Mouse (Mus musculus) hindbrain, embryonic 10.5 days (tissue): ENCODE results near the gene Zfp683. TPM values are rescaled to one million over a fixed set of nuclear protein-coding genes. Genes with fewer than 3 reads are reported as not detected.
A peak's percentile ranks its signal among the peaks of the same experiment; 100 is the strongest.

Experiments used
- DNase-seq: peaks from one replicate; pipeline ENCODE4 v3.0.0-alpha.2; 2017; ENCODE audit warnings: low spot score
- H3K27ac ChIP-seq: fragments of 300-500 bp; sonication (generic); 2 replicates; pipeline ENCODE4 v1.5.1; 2016; ENCODE audit warnings: mild to moderate bottlenecking, moderate library complexity
- H3K27me3 ChIP-seq: fragments of 300-500 bp; sonication (generic); 2 replicates; pipeline ENCODE4 v1.6.1; 2016; ENCODE audit warnings: mild to moderate bottlenecking; ENCODE audit not compliant: poor library complexity, insufficient read depth, severe bottlenecking
- H3K36me3 ChIP-seq: fragments of 300-500 bp; sonication (generic); 2 replicates; pipeline ENCODE4 v1.6.1; 2016; ENCODE audit warnings: mild to moderate bottlenecking, moderate library complexity
- H3K4me1 ChIP-seq: fragments of 300-500 bp; sonication (generic); replicated peaks from 2 replicates; pipeline ENCODE4 v1.6.1; 2016; ENCODE audit warnings: mild to moderate bottlenecking
- H3K4me3 ChIP-seq: fragments of 300-500 bp; sonication (generic); 2 replicates; pipeline ENCODE4 v1.5.1; 2016; ENCODE audit warnings: mild to moderate bottlenecking, moderate library complexity
- H3K9me3 ChIP-seq: fragments of 300-500 bp; sonication (generic); 2 replicates; pipeline ENCODE4 v1.6.1; 2016; ENCODE audit warnings: mild to moderate bottlenecking, moderate library complexity
- WGBS: fragments of 180-500 bp; shearing (Covaris S2); methylation state at CpG from one replicate; pipeline ENCODE4 v1.1.7; 2016; 5-methylcytosine and 5-hydroxymethylcytosine counted together
- polyA plus RNA-seq: library from polyadenylated mRNA; unstranded; fragments of >200 nt; fragmentation: Nextera tagmentation; extraction: Ambion mirVana; gene quantifications from 2 replicates; pipeline ENCODE4 v1.2.1, GENCODE M21; 2016

Gene Zfp683
- polyA plus RNA-seq, 1 experiment from 2014 or later = not detected

DNA sequence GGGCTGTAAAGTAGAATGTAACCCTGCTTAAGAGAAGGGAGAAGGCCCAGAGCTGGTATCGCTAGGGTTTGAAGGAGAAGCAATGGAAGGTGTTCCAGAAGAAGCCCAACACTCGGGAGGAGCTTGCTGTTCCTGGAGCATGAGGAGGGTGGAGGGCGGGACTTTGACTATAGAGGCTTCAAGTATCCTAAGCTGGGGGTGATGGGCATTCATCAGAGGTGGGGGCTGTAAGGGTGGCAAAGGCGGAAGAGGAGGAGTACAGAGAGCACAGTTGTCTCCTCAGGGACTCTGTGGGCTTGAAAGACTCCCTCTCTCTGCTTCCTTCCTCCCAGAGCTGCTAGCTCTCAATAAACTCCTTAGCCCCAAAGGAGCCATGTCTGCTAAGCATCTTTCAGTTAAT is 46.6 kb downstream of the Zfp683 start:
- Histone ChIP-seq H3K4me1 (peaks cover 12% of the 10 kb centered on the region), H3K4me3 (no peak overlapping the region), H3K36me3 (no peaks in the 10 kb centered on the region), H3K9me3 (no peaks in the 10 kb centered on the region), H3K27me3 (no peaks in the 10 kb centered on the region), H3K27ac (no peak overlapping the region)
- no peak for DNase-seq
- 88% methylated on average over 4 of the region's 4 CpGs for whole genome bisulfite sequencing

DNA sequence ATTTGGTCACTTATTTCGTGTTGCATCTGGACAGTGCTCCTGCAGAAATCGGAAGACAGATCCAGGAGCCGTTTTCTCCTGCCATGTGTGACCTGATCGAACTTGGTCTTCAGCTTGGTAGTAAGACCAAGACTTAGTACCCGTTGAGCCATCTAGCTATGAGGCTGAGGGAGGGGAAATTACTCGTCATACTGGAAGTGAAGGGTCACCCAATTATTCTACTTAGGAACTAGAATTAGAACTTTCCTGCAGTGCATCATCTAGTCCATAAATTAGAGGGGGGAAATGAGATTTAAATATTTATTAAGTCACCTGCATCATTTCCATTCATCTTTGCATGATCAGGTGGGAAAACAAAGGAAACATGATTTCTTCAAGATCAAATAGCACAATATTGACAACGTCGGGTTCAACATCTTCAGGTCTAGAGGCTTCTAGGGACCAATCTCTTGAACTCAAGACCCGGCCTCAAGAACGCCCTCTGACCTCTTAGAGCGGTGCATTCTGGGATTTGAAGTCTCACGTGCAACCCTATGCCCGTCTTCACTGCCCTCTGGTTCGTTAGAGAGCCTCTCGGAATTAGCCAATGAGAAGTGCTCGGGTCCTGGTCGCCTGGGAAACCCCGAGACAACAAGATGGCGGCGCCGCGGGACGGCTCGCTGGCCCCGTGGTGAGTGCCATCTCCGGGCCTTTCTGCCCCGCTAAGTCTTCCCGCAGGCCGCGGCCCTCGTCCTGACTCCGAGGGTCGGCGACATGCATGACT is 48.5 kb downstream of the Zfp683 start, which contains the start of gene Ubxn11:
TSS of gene Ubxn11 (plus strand) at position 592 of the 763 bp plus-strand sequence.
- WGBS = 18% methylated on average over 34 of the region's 34 CpGs

DNA sequence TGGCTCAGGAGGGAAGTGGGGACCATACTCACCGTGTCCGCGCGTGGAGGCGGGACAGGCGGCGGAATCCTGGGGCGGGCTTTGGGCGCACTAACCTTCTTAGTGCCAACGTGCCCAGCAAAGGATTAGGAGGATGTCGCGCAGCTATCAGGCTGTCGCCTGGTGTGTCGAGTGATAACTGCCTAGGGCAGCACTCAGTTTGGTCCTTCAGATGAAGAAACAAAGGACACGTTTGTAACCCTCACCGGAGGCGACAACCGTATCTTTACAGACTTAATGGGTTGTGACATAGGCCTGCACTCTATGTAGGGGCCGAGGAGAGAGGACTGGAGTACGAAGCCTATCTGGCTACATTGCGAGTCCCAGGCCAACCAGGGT is 49.1 kb downstream of the Zfp683 start:
- Histone ChIP-seq H3K4me1 (peaks cover 25% of the 10 kb centered on the region), H3K4me3 (peak overlapping the region; percentile 85), H3K36me3 (no peaks in the 10 kb centered on the region), H3K9me3 (no peaks in the 10 kb centered on the region), H3K27me3 (no peaks in the 10 kb centered on the region), H3K27ac (peak overlapping the region; percentile 84)
- DNase-seq = no peak
- WGBS = 5% methylated on average over 21 of the region's 21 CpGs

More for the DNA sequence above, 48.5 kb downstream of the Zfp683 start, which contains the start of gene Ubxn11:
- Histone ChIP-seq H3K4me1 (peaks cover 23% of the 10 kb centered on the region), H3K27ac (peak within 1 kb of the TSS; percentile 84), H3K36me3 (no peaks in the 10 kb centered on the region), H3K4me3 (peak within 1 kb of the TSS; percentile 85), H3K27me3 (no peaks in the 10 kb centered on the region), H3K9me3 (no peaks in the 10 kb centered on the region)
- peak; percentile 90 for DNase-seq

DNA sequence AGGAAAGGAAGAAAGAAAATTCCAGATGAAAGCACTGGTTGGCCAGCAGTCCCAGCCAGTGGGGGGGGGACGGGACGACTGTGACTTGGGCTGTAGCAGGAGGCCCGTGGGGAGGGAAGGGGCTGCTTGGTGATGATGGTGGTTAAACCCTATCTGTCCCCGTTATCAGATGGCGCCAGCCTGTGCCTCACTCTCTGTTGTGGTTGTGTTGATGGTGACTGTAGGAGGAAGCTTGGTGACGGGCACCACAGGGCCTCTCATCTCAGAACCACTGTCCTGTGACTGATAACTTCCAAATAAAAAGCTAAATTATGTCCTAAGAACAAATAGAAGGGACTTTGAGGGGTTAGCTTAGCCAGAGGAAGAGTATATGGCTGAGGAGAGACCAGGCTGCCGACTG is 52.5 kb downstream of the Zfp683 start:
- Histone ChIP-seq H3K4me1 (peaks cover 45% of the 10 kb centered on the region), H3K9me3 (no peaks in the 10 kb centered on the region), H3K27ac (no peak overlapping the region), H3K27me3 (no peaks in the 10 kb centered on the region), H3K4me3 (no peak overlapping the region), H3K36me3 (no peaks in the 10 kb centered on the region)
- DNase-seq = no peak
- WGBS = 79% methylated on average over 7 of the region's 7 CpGs

DNA sequence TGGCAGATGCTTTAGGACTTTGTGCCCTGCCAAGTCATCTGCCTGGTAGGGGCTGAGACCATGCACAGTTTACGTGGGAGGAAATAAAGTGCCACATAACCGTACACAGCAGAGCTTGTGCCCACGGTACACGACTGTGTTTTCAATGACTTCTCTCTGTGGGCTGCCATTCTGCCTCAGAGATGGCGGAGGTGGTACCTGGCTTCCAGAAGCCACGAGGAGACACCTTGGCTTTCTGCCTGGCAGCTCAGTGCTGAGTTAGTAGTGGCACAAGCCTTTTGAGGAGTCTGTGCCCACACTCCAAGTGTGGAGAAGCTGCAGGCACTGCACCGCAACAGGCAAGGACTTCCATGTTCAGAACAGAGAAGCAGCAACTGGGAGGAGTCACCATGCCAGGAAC is 54.1 kb downstream of the Zfp683 start:
- H3K4me3 ChIP-seq = no peak overlapping the region
- no peaks in the 10 kb centered on the region for H3K27me3 ChIP-seq
- H3K9me3 ChIP-seq = no peaks in the 10 kb centered on the region
- no peak for DNase-seq
- no peak overlapping the region for H3K27ac ChIP-seq
- no peaks in the 10 kb centered on the region for H3K36me3 ChIP-seq
- 89% methylated on average over 7 of the region's 7 CpGs for WGBS
- H3K4me1 ChIP-seq = peaks cover 47% of the 10 kb centered on the region

DNA sequence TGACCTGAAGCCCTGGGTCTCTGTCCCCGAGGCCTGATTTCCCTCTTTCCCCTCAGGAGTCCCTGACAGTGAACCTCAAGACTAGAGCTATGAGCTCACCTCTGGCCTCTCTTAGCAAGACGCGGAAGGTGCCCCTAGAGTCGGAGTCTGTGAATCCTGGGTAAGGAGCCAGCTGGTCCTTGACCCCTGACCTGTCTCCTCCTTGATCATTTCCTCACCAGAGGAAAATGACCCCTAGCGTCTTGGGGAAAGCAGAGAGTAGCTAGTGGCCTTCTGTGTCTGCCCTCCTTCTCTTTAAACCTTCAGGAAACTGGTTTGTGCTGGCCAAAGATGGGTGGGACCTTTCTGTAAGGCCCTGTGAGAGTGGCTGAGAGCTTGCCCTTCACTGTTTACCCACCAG is 54.6 kb downstream of the Zfp683 start:
- no peak for DNase-seq
- Histone ChIP-seq H3K9me3 (no peaks in the 10 kb centered on the region), H3K27ac (peak overlapping the region; percentile 56; the same call in 1 of the 2 replicates), H3K36me3 (no peaks in the 10 kb centered on the region), H3K4me1 (peaks cover 48% of the 10 kb centered on the region), H3K4me3 (no peak overlapping the region), H3K27me3 (no peaks in the 10 kb centered on the region)
- WGBS = 46% methylated on average over 5 of the region's 5 CpGs

Other genes with a start within 250 kb of the Zfp683 start
- gene Rps6ka1, start 166.0 kb upstream of the Zfp683 start, polyA plus RNA-seq = 35.6 and 38.9 TPM in 2 replicates
- 3,014 and 3,091 TPM in 2 replicates for gene Hmgn2, start 85.2 kb upstream of the Zfp683 start, polyA plus RNA-seq
- gene Dhdds, start 52.9 kb upstream of the Zfp683 start, polyA plus RNA-seq = 39.5 and 42.3 TPM in 2 replicates
- 13.4 and 27.5 TPM in 2 replicates for gene Lin28a, start 35.0 kb upstream of the Zfp683 start, polyA plus RNA-seq
- 1.6 and 2.9 TPM in 2 replicates for gene Crybg2, start 7.0 kb downstream of the Zfp683 start, polyA plus RNA-seq
- gene Cd52, start 41.2 kb downstream of the Zfp683 start, polyA plus RNA-seq = 5.3 and 5.5 TPM in 2 replicates
- 7.6 and 11.2 TPM in 2 replicates for gene Ubxn11, start 48.7 kb downstream of the Zfp683 start, polyA plus RNA-seq
- gene Sh3bgrl3, start 75.0 kb downstream of the Zfp683 start, polyA plus RNA-seq = 333 and 386 TPM in 2 replicates
- gene Cep85, start 133.3 kb downstream of the Zfp683 start, polyA plus RNA-seq = 30.1 and 35.1 TPM in 2 replicates
- gene Gm7534, start 149.2 kb downstream of the Zfp683 start, polyA plus RNA-seq = not detected in 2 replicates
- not detected in 2 replicates for gene Catsper4, start 173.5 kb downstream of the Zfp683 start, polyA plus RNA-seq
- 0.89 and 1.2 TPM in 2 replicates for gene Cnksr1, start 184.6 kb downstream of the Zfp683 start, polyA plus RNA-seq
- 0.49 and 1.0 TPM in 2 replicates for gene E130218I03Rik, start 189.8 kb downstream of the Zfp683 start, polyA plus RNA-seq
- gene Zfp593, start 191.8 kb downstream of the Zfp683 start, polyA plus RNA-seq = 20.6 and 21.6 TPM in 2 replicates
- gene Gm30191, start 193.1 kb downstream of the Zfp683 start, polyA plus RNA-seq = not detected in 2 replicates
- 6.2 and 6.8 TPM in 2 replicates for gene Grrp1, start 200.3 kb downstream of the Zfp683 start, polyA plus RNA-seq
- gene Pdik1l, start 234.1 kb downstream of the Zfp683 start, polyA plus RNA-seq = 18.1 and 18.8 TPM in 2 replicates